Mouse (Mus musculus) kidney, embryonic 16.5 days (tissue): ENCODE results near the gene Spem1. TPM values are rescaled to one million over a fixed set of nuclear protein-coding genes. Genes with fewer than 3 reads are reported as not detected.

Experiments used
- ATAC-seq: fragments of 200-750 bp; cut with Nextera tagmentation; 2 replicates; pipeline ENCODE4 v1.8.0; 2017; ENCODE audit warnings: moderate TSS enrichment; ENCODE audit not compliant: low FRiP score, low TSS enrichment
- H3K27ac ChIP-seq: fragments of 300-500 bp; sonication (generic); 2 replicates; pipeline ENCODE4 v1.5.1; 2014; ENCODE audit warnings: low read length
- H3K27me3 ChIP-seq: fragments of 300-500 bp; sonication (generic); 2 replicates; pipeline ENCODE4 v1.6.1; 2014; ENCODE audit warnings: low read length, control low read depth, mixed read lengths; ENCODE audit not compliant: insufficient read depth
- H3K36me3 ChIP-seq: fragments of 300-500 bp; sonication (generic); 2 replicates; pipeline ENCODE4 v1.6.1; 2014; ENCODE audit warnings: low read length, control low read depth, mixed read lengths; ENCODE audit not compliant: insufficient read depth
- H3K4me1 ChIP-seq: fragments of 300-500 bp; sonication (generic); 2 replicates; pipeline ENCODE4 v1.6.1; 2014; ENCODE audit warnings: low read length, control low read depth, mixed read lengths; ENCODE audit not compliant: insufficient read depth
- H3K4me2 ChIP-seq: fragments of 300-500 bp; sonication (generic); replicated peaks from 2 replicates; pipeline ENCODE4 v1.6.1; 2014; ENCODE audit warnings: low read depth, low read length
- H3K4me3 ChIP-seq: fragments of 300-500 bp; sonication (generic); 2 replicates; pipeline ENCODE4 v1.5.1; 2014; ENCODE audit warnings: mild to moderate bottlenecking, low read length
- H3K9ac ChIP-seq: fragments of 300-500 bp; sonication (generic); replicated peaks from 2 replicates; pipeline ENCODE4 v1.6.1; 2014; ENCODE audit warnings: low read length
- H3K9me3 ChIP-seq: fragments of 300-500 bp; sonication (generic); 2 replicates; pipeline ENCODE4 v1.6.1; 2016; ENCODE audit warnings: low read length, control low read depth
- WGBS: fragments of 180-500 bp; shearing (Covaris S2); extraction: QIAGEN DNeasy Blood & Tissue Kit; methylation state at CpG from one replicate; pipeline ENCODE4 v1.1.7; 2014; 5-methylcytosine and 5-hydroxymethylcytosine counted together
- polyA plus RNA-seq: library from polyadenylated mRNA; unstranded; fragments of >200 nt; fragmentation: Nextera tagmentation; extraction: Ambion mirVana; gene quantifications from 2 replicates; pipeline ENCODE4 v1.2.1, GENCODE M21; 2015

Spem1 gene
- polyA plus RNA-seq, 1 experiment from 2014 or later = 0.15 TPM

DNA sequence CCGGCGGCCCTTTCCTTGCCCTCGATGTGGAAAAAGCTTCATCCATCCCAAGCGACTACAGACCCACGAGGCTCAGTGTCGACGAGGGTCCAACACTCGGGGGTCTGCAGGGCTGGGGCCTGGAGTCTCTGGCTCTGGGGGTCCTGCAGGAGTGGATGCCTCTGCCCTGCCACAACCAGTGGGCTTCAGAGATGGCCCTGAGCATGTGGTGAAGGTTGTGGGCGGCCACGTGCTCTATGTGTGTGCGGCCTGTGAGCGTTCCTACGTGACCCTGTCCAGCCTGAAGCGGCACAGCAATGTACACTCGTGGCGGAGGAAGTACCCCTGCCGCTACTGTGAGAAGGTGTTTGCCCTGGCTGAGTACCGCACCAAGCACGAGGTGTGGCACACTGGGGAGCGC is 45.5 kb downstream of the Spem1 start:
- Histone ChIP-seq H3K27ac (no peak overlapping the region), H3K4me3 (no peak overlapping the region), H3K9me3 (no peaks in the 10 kb centered on the region), H3K9ac (no peak overlapping the region), H3K4me1 (peaks cover 19% of the 10 kb centered on the region; the same call in 1 of the 2 replicates), H3K36me3 (no peaks in the 10 kb centered on the region), H3K27me3 (0 out of 2 replicates have a peak, but pooled peaks cover 3% of the 10 kb centered on the region), H3K4me2 (no peak overlapping the region)
- no peak for ATAC-seq
- WGBS = 90% methylated on average over 20 of the region's 20 CpGs

DNA sequence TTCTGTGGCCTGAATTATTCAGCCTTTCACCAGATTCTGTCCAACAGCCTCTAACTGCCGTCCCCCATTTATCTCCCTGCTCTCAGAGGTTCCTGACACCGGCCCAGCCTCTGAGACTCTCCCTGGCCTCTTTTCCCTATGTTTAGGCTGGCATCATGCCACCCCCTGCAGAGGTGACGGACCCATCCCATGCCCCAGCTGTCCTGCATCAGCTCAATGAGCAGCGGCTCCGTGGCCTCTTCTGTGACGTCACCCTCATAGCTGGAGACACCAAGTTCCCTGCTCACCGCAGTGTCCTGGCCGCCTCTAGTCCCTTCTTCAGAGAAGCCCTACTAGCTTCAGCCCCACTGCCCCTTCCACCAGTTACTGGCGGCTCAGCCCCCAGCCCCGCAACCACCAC is 46.3 kb downstream of the Spem1 start:
- no peak overlapping the region for H3K4me3 ChIP-seq
- H3K36me3 ChIP-seq = no peaks in the 10 kb centered on the region
- H3K4me1 ChIP-seq = peaks cover 19% of the 10 kb centered on the region; the same call in 1 of the 2 replicates
- H3K9me3 ChIP-seq = no peaks in the 10 kb centered on the region
- ATAC-seq = no peak
- H3K27ac ChIP-seq = no peak overlapping the region
- H3K9ac ChIP-seq = no peak overlapping the region
- 0 out of 2 replicates have a peak, but pooled peaks cover 3% of the 10 kb centered on the region for H3K27me3 ChIP-seq
- H3K4me2 ChIP-seq = no peak overlapping the region
- 55% methylated on average over 10 of the region's 10 CpGs for WGBS

DNA sequence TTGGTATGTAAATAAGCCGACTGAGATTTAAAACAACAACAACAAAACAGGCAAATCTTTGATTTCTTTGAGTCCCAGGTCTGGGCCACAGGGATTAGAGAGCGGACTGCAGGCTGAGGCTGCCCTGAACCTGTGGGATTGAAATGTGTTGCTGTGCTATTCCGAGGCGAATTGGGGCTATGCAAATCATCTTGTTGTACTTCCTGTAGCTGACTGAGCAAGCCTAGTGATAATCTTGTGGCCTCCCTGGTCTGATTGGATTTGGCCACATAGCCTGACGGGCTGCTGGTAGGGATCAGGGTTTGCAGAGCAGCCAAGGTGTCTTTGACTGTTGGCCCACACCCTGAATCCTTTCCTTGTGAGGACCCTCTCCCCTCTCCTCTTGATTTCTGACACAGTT is 47.0 kb downstream of the Spem1 start:
- no peaks in the 10 kb centered on the region for H3K9me3 ChIP-seq
- no peak overlapping the region for H3K27ac ChIP-seq
- peaks cover 19% of the 10 kb centered on the region; the same call in 1 of the 2 replicates for H3K4me1 ChIP-seq
- H3K4me2 ChIP-seq = no peak overlapping the region
- H3K4me3 ChIP-seq = no peak overlapping the region
- ATAC-seq = no peak
- 63% methylated on average over 5 of the region's 5 CpGs for WGBS
- no peak overlapping the region for H3K9ac ChIP-seq
- 0 out of 2 replicates have a peak, but pooled peaks cover 3% of the 10 kb centered on the region for H3K27me3 ChIP-seq
- no peaks in the 10 kb centered on the region for H3K36me3 ChIP-seq

Other genes starting within 250 kb of the Spem1 start
- gene Wrap53, start 241.9 kb downstream of the Spem1 start, polyA plus RNA-seq = 29.3 and 30.3 TPM in 2 replicates
- gene Trp53, start 241.8 kb downstream of the Spem1 start, polyA plus RNA-seq = 191 and 205 TPM in 2 replicates
- 12.3 and 14.3 TPM in 2 replicates for gene Atp1b2, start 216.2 kb downstream of the Spem1 start, polyA plus RNA-seq
- gene Shbg, start 204.3 kb downstream of the Spem1 start, polyA plus RNA-seq = 0.17 TPM in 1 of 2 replicates, not detected in the other
- gene Sat2, start 200.2 kb downstream of the Spem1 start, polyA plus RNA-seq = 21.3 and 24.1 TPM in 2 replicates
- gene Fxr2, start 189.2 kb downstream of the Spem1 start, polyA plus RNA-seq = 31.8 and 33.4 TPM in 2 replicates
- gene Sox15, start 166.9 kb downstream of the Spem1 start, polyA plus RNA-seq = 0.19 TPM in 1 of 2 replicates, not detected in the other
- gene Mpdu1, start 159.5 kb downstream of the Spem1 start, polyA plus RNA-seq = 79.5 and 84.0 TPM in 2 replicates
- gene Cd68, start 156.0 kb downstream of the Spem1 start, polyA plus RNA-seq = 12.4 and 15.5 TPM in 2 replicates
- 571 and 587 TPM in 2 replicates for gene Eif4a1, start 149.8 kb downstream of the Spem1 start, polyA plus RNA-seq
- 96.5 and 98.4 TPM in 2 replicates for gene Senp3, start 140.1 kb downstream of the Spem1 start, polyA plus RNA-seq
- gene Tnfsf13, start 136.4 kb downstream of the Spem1 start, polyA plus RNA-seq = 0.66 and 1.2 TPM in 2 replicates
- 8.8 and 11.5 TPM in 2 replicates for gene Tnfsf12, start 126.3 kb downstream of the Spem1 start, polyA plus RNA-seq
- 4.6 and 6.1 TPM in 2 replicates for gene Tnfsfm13, start 126.1 kb downstream of the Spem1 start, polyA plus RNA-seq
- gene Polr2a, start 63.5 kb downstream of the Spem1 start, polyA plus RNA-seq = 28.3 and 33.6 TPM in 2 replicates
- 0.25 and 0.64 TPM in 2 replicates for gene Slc35g3, start 60.2 kb downstream of the Spem1 start, polyA plus RNA-seq
- gene Zbtb4, start 56.3 kb downstream of the Spem1 start, polyA plus RNA-seq = 2.9 TPM in 2 replicates
- gene Chrnb1, start 26.2 kb downstream of the Spem1 start, polyA plus RNA-seq = 12.9 and 13.8 TPM in 2 replicates
- 2.6 and 3.0 TPM in 2 replicates for gene Fgf11, start 20.3 kb downstream of the Spem1 start, polyA plus RNA-seq
- gene Tmem102, start 16.6 kb downstream of the Spem1 start, polyA plus RNA-seq = 9.0 and 10.2 TPM in 2 replicates
- not detected in 2 replicates for gene Gm39566, start 6.9 kb downstream of the Spem1 start, polyA plus RNA-seq
- not detected in 2 replicates for gene Spem2, start 3.7 kb downstream of the Spem1 start, polyA plus RNA-seq
- 6.0 and 6.6 TPM in 2 replicates for gene Nlgn2, start 15.6 kb upstream of the Spem1 start, polyA plus RNA-seq
- gene Tmem256, start 16.3 kb upstream of the Spem1 start, polyA plus RNA-seq = 371 and 389 TPM in 2 replicates
- 105 and 119 TPM in 2 replicates for gene Plscr3, start 24.2 kb upstream of the Spem1 start, polyA plus RNA-seq
- gene Tnk1, start 36.5 kb upstream of the Spem1 start, polyA plus RNA-seq = 7.0 and 7.3 TPM in 2 replicates
- gene Tmem95, start 55.8 kb upstream of the Spem1 start, polyA plus RNA-seq = not detected in 2 replicates
- 11.3 and 12.5 TPM in 2 replicates for gene Kctd11, start 59.2 kb upstream of the Spem1 start, polyA plus RNA-seq
- gene Acap1, start 73.4 kb upstream of the Spem1 start, polyA plus RNA-seq = 0.44 and 0.67 TPM in 2 replicates
- gene 2810408A11Rik, start 78.8 kb upstream of the Spem1 start, polyA plus RNA-seq = 11.7 and 12.8 TPM in 2 replicates
- gene Neurl4, start 78.9 kb upstream of the Spem1 start, polyA plus RNA-seq = 11.4 and 12.8 TPM in 2 replicates
- 85.2 and 86.4 TPM in 2 replicates for gene Gps2, start 91.7 kb upstream of the Spem1 start, polyA plus RNA-seq
- 1,737 and 1,791 TPM in 2 replicates for gene Eif5a, start 99.8 kb upstream of the Spem1 start, polyA plus RNA-seq
- 7.0 and 10.3 TPM in 2 replicates for gene Ybx2, start 113.6 kb upstream of the Spem1 start, polyA plus RNA-seq
- 20.8 and 22.4 TPM in 2 replicates for gene Slc2a4, start 126.0 kb upstream of the Spem1 start, polyA plus RNA-seq
- 225 and 227 TPM in 2 replicates for gene Cldn7, start 142.6 kb upstream of the Spem1 start, polyA plus RNA-seq
- 35.7 and 35.8 TPM in 2 replicates for gene Ctdnep1, start 159.0 kb upstream of the Spem1 start, polyA plus RNA-seq
- 124 and 128 TPM in 2 replicates for gene Elp5, start 160.3 kb upstream of the Spem1 start, polyA plus RNA-seq
- 437 and 481 TPM in 2 replicates for gene Gabarap, start 169.0 kb upstream of the Spem1 start, polyA plus RNA-seq
- gene Phf23, start 173.6 kb upstream of the Spem1 start, polyA plus RNA-seq = 69.1 and 74.5 TPM in 2 replicates
- gene Dvl2, start 178.4 kb upstream of the Spem1 start, polyA plus RNA-seq = 39.1 and 40.7 TPM in 2 replicates
- gene Acadvl, start 193.2 kb upstream of the Spem1 start, polyA plus RNA-seq = 107 and 114 TPM in 2 replicates
- gene Dlg4, start 194.8 kb upstream of the Spem1 start, polyA plus RNA-seq = 9.3 and 13.2 TPM in 2 replicates
- 1.3 and 1.4 TPM in 2 replicates for gene Asgr1, start 231.9 kb upstream of the Spem1 start, polyA plus RNA-seq